Mouse (Mus musculus) kidney, postnatal 14 days (tissue): Measurements from ENCODE around the gene Hormad1.
"Not testable (repeated sequence)": the region's sequence is repeated elsewhere in the genome, so short reads cannot be mapped to it uniquely, and the experiment has no call there.

ENCODE experiments used
- DNase-seq: peaks from one replicate; pipeline ENCODE4 v3.0.0; 2022; ENCODE audit warnings: mixed read lengths

Gene Hormad1

GRCm38 (mm10) chr3:95569585-95569984 is 10.1 kb downstream of the Hormad1 start:
- DNase-seq: no peak

- no peak for DNase-seq
Observed at GRCm38 (mm10) chr3:95587754-95588603, 28.5 kb downstream of the Hormad1 start.

GRCm38 (mm10) chr3:95588604-95589086 is 29.2 kb downstream of the Hormad1 start, which contains the start of gene Golph3l:
TSS of gene Golph3l (plus strand) at chr3:95588934.
- peak; percentile 97 for DNase-seq

GRCm38 (mm10) chr3:95598734-95599133 is 39.3 kb downstream of the Hormad1 start:
- no peak for DNase-seq

- no peak for DNase-seq
Observed at GRCm38 (mm10) chr3:95601287-95601686, 41.8 kb downstream of the Hormad1 start.

GRCm38 (mm10) chr3:95606096-95606495 is 46.6 kb downstream of the Hormad1 start:
- DNase-seq: peak; percentile 40

- no peak for DNase-seq
Observed at GRCm38 (mm10) chr3:95609195-95609594, 49.7 kb downstream of the Hormad1 start.

- DNase-seq: no peak
Observed at GRCm38 (mm10) chr3:95613996-95614395, 54.5 kb downstream of the Hormad1 start.

- DNase-seq: no peak
Observed at GRCm38 (mm10) chr3:95618511-95618910, 59.0 kb downstream of the Hormad1 start.

GRCm38 (mm10) chr3:95621241-95621640 is 61.8 kb downstream of the Hormad1 start:
- DNase-seq: no peak

GRCm38 (mm10) chr3:95622421-95622820 is 62.9 kb downstream of the Hormad1 start:
- not testable (repeated sequence) for DNase-seq

GRCm38 (mm10) chr3:95623551-95623950 is 64.1 kb downstream of the Hormad1 start:
- no peak for DNase-seq

GRCm38 (mm10) chr3:95623991-95624515 is 64.6 kb downstream of the Hormad1 start:
- not testable (repeated sequence) for DNase-seq

GRCm38 (mm10) chr3:95624628-95625503 is 65.4 kb downstream of the Hormad1 start, which contains the start of gene Ensa:
TSS of gene Ensa (plus strand) at chr3:95624993.
- peak; percentile 99 for DNase-seq

- DNase-seq: no peak
Observed at GRCm38 (mm10) chr3:95627763-95628162, 68.3 kb downstream of the Hormad1 start.

GRCm38 (mm10) chr3:95629755-95630154 is 70.3 kb downstream of the Hormad1 start:
- DNase-seq: no peak

GRCm38 (mm10) chr3:95630856-95631255 is 71.4 kb downstream of the Hormad1 start:
- no peak for DNase-seq

GRCm38 (mm10) chr3:95631304-95631703 is 71.8 kb downstream of the Hormad1 start:
- no peak for DNase-seq

- DNase-seq: peak; percentile 45
Observed at GRCm38 (mm10) chr3:95632648-95633588, 73.4 kb downstream of the Hormad1 start.

- peak; percentile 32 for DNase-seq
Observed at GRCm38 (mm10) chr3:95635636-95636035, 76.2 kb downstream of the Hormad1 start.

GRCm38 (mm10) chr3:95636072-95636471 is 76.6 kb downstream of the Hormad1 start:
- peak; percentile 38 for DNase-seq
